Mouse (Mus musculus): ENCODE measurements at regions not wholly inside any gene's neighbourhood (a gene's known extent, or its start where the extent isn't known, plus 50 kb on each side); places are given as distances from the start of the nearest gene placed in this dataset.
"Not testable (repeated sequence)": the region's sequence is repeated elsewhere in the genome, so short reads cannot be mapped to it uniquely, and the experiment has no call there.

GRCm38 (mm10) chr6:89160051-89160450, 202.4 kb downstream of the Plxna1 start:
- no peak overlapping the region for H3K27ac ChIP-seq (ENCODE audit: poor library complexity, severe bottlenecking)
- WGBS: 49% methylated on average over 7 of the region's 7 CpGs
- no peak overlapping the region for H3K9ac ChIP-seq

GRCm38 (mm10) chr6:89161746-89162145, 200.7 kb downstream of the Plxna1 start:
- H3K9me3 ChIP-seq (replicated peaks): 0 out of 2 replicates have a peak, but pooled peaks cover 4% of the 10 kb centered on the region
- 85% methylated on average over 1 of the region's 1 CpGs for WGBS
- H3K4me2 ChIP-seq: no peak overlapping the region
- 0 out of 2 replicates have a peak, but pooled peaks cover 3% of the 10 kb centered on the region for H3K27me3 ChIP-seq (replicated peaks)
- no peak overlapping the region for H3K27ac ChIP-seq (ENCODE audit: poor library complexity, severe bottlenecking)
- no peak overlapping the region for H3K4me3 ChIP-seq
- no peak for ATAC-seq (ENCODE audit: insufficient number of reproducible peaks, low FRiP score)
- no peak overlapping the region for H3K9ac ChIP-seq
- H3K36me3 ChIP-seq: no peaks in the 10 kb centered on the region
- H3K4me1 ChIP-seq (replicated peaks): no peaks in the 10 kb centered on the region

More at GRCm38 (mm10) chr6:89160051-89160450, 202.4 kb downstream of the Plxna1 start:
- ATAC-seq (ENCODE audit: insufficient number of reproducible peaks, low FRiP score): no peak
- Histone ChIP-seq H3K4me1 (replicated peaks) (no peaks in the 10 kb centered on the region), H3K4me3 (no peak overlapping the region), H3K9me3 (replicated peaks) (no peaks in the 10 kb centered on the region; the same call in 1 of the 2 replicates), H3K4me2 (no peak overlapping the region), H3K36me3 (no peaks in the 10 kb centered on the region), H3K27me3 (replicated peaks) (0 out of 2 replicates have a peak, but pooled peaks cover 3% of the 10 kb centered on the region)

- H3K9ac ChIP-seq: no peak overlapping the region
- 0 out of 2 replicates have a peak, but pooled peaks cover 10% of the 10 kb centered on the region for H3K9me3 ChIP-seq (replicated peaks)
- no peaks in the 10 kb centered on the region for H3K4me1 ChIP-seq (replicated peaks)
- H3K4me2 ChIP-seq: no peak overlapping the region
- no peaks in the 10 kb centered on the region for H3K36me3 ChIP-seq
- H3K4me3 ChIP-seq: no peak overlapping the region
- no peak overlapping the region for H3K27ac ChIP-seq (ENCODE audit: poor library complexity, severe bottlenecking)
- WGBS: 65% methylated on average over 2 of the region's 2 CpGs
- H3K27me3 ChIP-seq (replicated peaks): no peaks in the 10 kb centered on the region
- no peak for ATAC-seq (ENCODE audit: insufficient number of reproducible peaks, low FRiP score)
Measured at GRCm38 (mm10) chr6:89169520-89169919, 192.9 kb downstream of the Plxna1 start.

GRCm38 (mm10) chr6:89184920-89185319, 177.5 kb downstream of the Plxna1 start:
- not testable (repeated sequence) for H3K36me3 ChIP-seq; H3K4me1 ChIP-seq (replicated peaks); H3K9me3 ChIP-seq (replicated peaks); ATAC-seq (ENCODE audit: insufficient number of reproducible peaks, low FRiP score); H3K27me3 ChIP-seq (replicated peaks); H3K4me3 ChIP-seq; H3K4me2 ChIP-seq; H3K9ac ChIP-seq; H3K27ac ChIP-seq (ENCODE audit: poor library complexity, severe bottlenecking)
- WGBS: no CpG with 5 or more reads among the region's 7 CpGs

- H3K27me3 ChIP-seq (replicated peaks); H3K9me3 ChIP-seq (replicated peaks); H3K9ac ChIP-seq; H3K36me3 ChIP-seq; H3K4me1 ChIP-seq (replicated peaks); ATAC-seq (ENCODE audit: insufficient number of reproducible peaks, low FRiP score); H3K27ac ChIP-seq (ENCODE audit: poor library complexity, severe bottlenecking): not testable (repeated sequence)
- Histone ChIP-seq H3K4me2 (peak overlapping the region; percentile 66), H3K4me3 (peak overlapping the region; percentile 24; the same call in 1 of the 2 replicates)
- 12% methylated on average over 19 of the region's 19 CpGs for WGBS
Measured at GRCm38 (mm10) chr6:89200514-89201284, 161.7 kb downstream of the Plxna1 start.

GRCm38 (mm10) chr6:89215021-89215420, 147.4 kb downstream of the Plxna1 start:
- H3K4me1 ChIP-seq (replicated peaks): no peaks in the 10 kb centered on the region
- H3K9me3 ChIP-seq (replicated peaks): no peaks in the 10 kb centered on the region
- H3K27me3 ChIP-seq (replicated peaks): no peaks in the 10 kb centered on the region
- H3K27ac ChIP-seq (ENCODE audit: poor library complexity, severe bottlenecking): no peak overlapping the region
- H3K36me3 ChIP-seq: no peaks in the 10 kb centered on the region
- H3K4me2 ChIP-seq: no peak overlapping the region
- no peak overlapping the region for H3K4me3 ChIP-seq
- WGBS: 68% methylated on average over 3 of the region's 3 CpGs
- no peak overlapping the region for H3K9ac ChIP-seq
- no peak for ATAC-seq (ENCODE audit: insufficient number of reproducible peaks, low FRiP score)

- WGBS: 37% methylated on average over 27 of the region's 27 CpGs
- Histone ChIP-seq H3K4me1 (replicated peaks) (peaks cover 5% of the 10 kb centered on the region; the same call in 1 of the 2 replicates), H3K27me3 (replicated peaks) (peaks cover 20% of the 10 kb centered on the region), H3K36me3 (no peaks in the 10 kb centered on the region), H3K4me2 (peak overlapping the region; percentile 46), H3K9ac (no peak overlapping the region), H3K4me3 (no peak overlapping the region; the same call in 1 of the 2 replicates), H3K9me3 (replicated peaks) (no peaks in the 10 kb centered on the region), H3K27ac (ENCODE audit: poor library complexity, severe bottlenecking) (no peak overlapping the region)
- ATAC-seq (ENCODE audit: insufficient number of reproducible peaks, low FRiP score): no peak
Measured at GRCm38 (mm10) chr6:89235416-89236075, 126.9 kb downstream of the Plxna1 start.

- H3K4me2 ChIP-seq: no peak overlapping the region
- H3K36me3 ChIP-seq: no peaks in the 10 kb centered on the region
- H3K27ac ChIP-seq (ENCODE audit: poor library complexity, severe bottlenecking): no peak overlapping the region
- peaks cover 5% of the 10 kb centered on the region; the same call in 1 of the 2 replicates for H3K4me1 ChIP-seq (replicated peaks)
- 24% methylated on average over 8 of the region's 8 CpGs for WGBS
- no peaks in the 10 kb centered on the region for H3K9me3 ChIP-seq (replicated peaks)
- H3K9ac ChIP-seq: no peak overlapping the region
- H3K27me3 ChIP-seq (replicated peaks): peaks cover 20% of the 10 kb centered on the region
- H3K4me3 ChIP-seq: no peak overlapping the region
- ATAC-seq (ENCODE audit: insufficient number of reproducible peaks, low FRiP score): no peak
Measured at GRCm38 (mm10) chr6:89236226-89236625, 126.2 kb downstream of the Plxna1 start.

GRCm38 (mm10) chr6:89236892-89237646, 125.4 kb downstream of the Plxna1 start:
- Histone ChIP-seq H3K4me1 (replicated peaks) (peaks cover 5% of the 10 kb centered on the region; the same call in 1 of the 2 replicates), H3K27me3 (replicated peaks) (peaks cover 20% of the 10 kb centered on the region), H3K27ac (ENCODE audit: poor library complexity, severe bottlenecking) (no peak overlapping the region), H3K4me3 (no peak overlapping the region), H3K4me2 (no peak overlapping the region), H3K36me3 (no peaks in the 10 kb centered on the region), H3K9ac (no peak overlapping the region), H3K9me3 (replicated peaks) (no peaks in the 10 kb centered on the region)
- WGBS: 77% methylated on average over 10 of the region's 10 CpGs
- ATAC-seq (ENCODE audit: insufficient number of reproducible peaks, low FRiP score): 0 out of 2 replicates have a peak, but pooled peaks have one; percentile 45

GRCm38 (mm10) chr6:89238871-89239270, 123.5 kb downstream of the Plxna1 start:
- Histone ChIP-seq H3K9ac (no peak overlapping the region), H3K36me3 (no peaks in the 10 kb centered on the region), H3K27me3 (replicated peaks) (peaks cover 30% of the 10 kb centered on the region), H3K4me1 (replicated peaks) (peaks cover 5% of the 10 kb centered on the region; the same call in 1 of the 2 replicates), H3K9me3 (replicated peaks) (no peaks in the 10 kb centered on the region), H3K4me3 (no peak overlapping the region), H3K4me2 (no peak overlapping the region), H3K27ac (ENCODE audit: poor library complexity, severe bottlenecking) (no peak overlapping the region)
- ATAC-seq (ENCODE audit: insufficient number of reproducible peaks, low FRiP score): no peak
- WGBS: 75% methylated on average over 14 of the region's 14 CpGs

GRCm38 (mm10) chr6:89239511-89239910, 122.9 kb downstream of the Plxna1 start:
- Histone ChIP-seq H3K27ac (ENCODE audit: poor library complexity, severe bottlenecking) (no peak overlapping the region), H3K9me3 (replicated peaks) (no peaks in the 10 kb centered on the region), H3K4me3 (no peak overlapping the region), H3K4me2 (0 out of 2 replicates have a peak overlapping the region, but pooled peaks have one; percentile 4), H3K36me3 (no peaks in the 10 kb centered on the region), H3K27me3 (replicated peaks) (peaks cover 26% of the 10 kb centered on the region), H3K4me1 (replicated peaks) (peaks cover 5% of the 10 kb centered on the region; the same call in 1 of the 2 replicates), H3K9ac (no peak overlapping the region)
- 21% methylated on average over 8 of the region's 8 CpGs for WGBS
- ATAC-seq (ENCODE audit: insufficient number of reproducible peaks, low FRiP score): no peak
